Mouse (Mus musculus): ENCODE data around the gene Ccng1. TPM values are rescaled to one million over a fixed set of nuclear protein-coding genes. Genes with fewer than 3 reads are reported as not detected.

The Ccng1 gene
- polyA plus RNA-seq, 1 experiment from 2014 or later = 16.9 TPM

DNA sequence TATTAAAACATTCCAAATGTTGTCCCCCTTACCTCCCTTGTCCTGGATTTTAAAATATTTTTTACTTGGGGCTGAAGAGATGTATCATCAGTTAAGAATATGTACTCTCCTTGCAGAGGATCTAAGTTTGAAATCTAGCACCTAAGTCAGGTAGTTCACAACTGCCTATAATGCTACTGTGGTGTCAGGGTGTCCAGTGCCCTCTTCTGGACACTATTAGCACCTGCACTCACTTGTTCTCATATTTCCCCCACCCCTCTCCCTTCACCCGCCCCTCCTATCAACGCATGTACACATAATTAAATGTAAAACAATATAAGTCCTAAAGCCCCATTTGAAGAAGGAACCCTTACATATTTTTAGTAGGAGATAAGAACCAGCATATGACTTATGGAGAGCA lies 8.3 kb upstream of the Ccng1 start:
- Histone ChIP-seq H3K27ac (ENCODE audit: low read length) (no peak overlapping the region), H3K4me3 (ENCODE audit: low read depth, low read length) (no peak overlapping the region), H3K9ac (ENCODE audit: low read depth, low read length) (no peak overlapping the region), H3K4me2 (ENCODE audit: low read depth, low read length) (no peak overlapping the region), H3K27me3 (ENCODE audit: control insufficient read depth, insufficient read depth, low read depth, low read length) (no peaks in the 10 kb centered on the region), H3K4me1 (ENCODE audit: control insufficient read depth, low read depth, low read length) (no peaks in the 10 kb centered on the region), H3K9me3 (replicated peaks; ENCODE audit: control insufficient read depth, low read length) (no peaks in the 10 kb centered on the region), H3K36me3 (ENCODE audit: control insufficient read depth, insufficient read depth) (no peaks in the 10 kb centered on the region)
- no peak for ATAC-seq (ENCODE audit: low read depth)
- 20% methylated on average over 2 of the region's 2 CpGs for WGBS (ENCODE audit: insufficient replicate concordance)

DNA sequence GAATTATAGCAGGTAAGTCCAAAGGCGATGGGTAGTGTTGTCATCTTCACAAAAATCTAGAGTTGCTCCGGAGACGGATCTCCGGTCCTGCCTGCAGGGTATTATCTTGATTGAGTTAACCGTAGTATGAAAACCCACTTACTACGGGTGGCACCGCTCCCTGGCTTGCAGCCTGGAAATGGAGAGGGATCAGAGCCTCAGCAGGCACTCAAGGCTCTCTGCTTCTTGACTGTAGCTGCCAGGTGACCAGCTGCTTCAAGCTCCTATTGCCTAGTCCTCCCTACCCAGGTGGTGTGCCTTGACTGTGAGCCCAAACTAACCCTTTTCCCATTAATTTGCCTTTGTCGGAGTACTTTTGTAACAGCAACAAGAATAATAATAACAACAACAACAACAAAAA lies 4.8 kb upstream of the Ccng1 start:
- Histone ChIP-seq H3K27ac (ENCODE audit: low read length) (no peak overlapping the region), H3K36me3 (ENCODE audit: control insufficient read depth, insufficient read depth) (no peaks in the 10 kb centered on the region), H3K4me2 (ENCODE audit: low read depth, low read length) (no peak overlapping the region), H3K4me1 (ENCODE audit: control insufficient read depth, low read depth, low read length) (no peaks in the 10 kb centered on the region), H3K9me3 (replicated peaks; ENCODE audit: control insufficient read depth, low read length) (no peaks in the 10 kb centered on the region), H3K9ac (ENCODE audit: low read depth, low read length) (no peak overlapping the region), H3K27me3 (ENCODE audit: control insufficient read depth, insufficient read depth, low read depth, low read length) (no peaks in the 10 kb centered on the region), H3K4me3 (ENCODE audit: low read depth, low read length) (no peak overlapping the region)
- 73% methylated on average over 8 of the region's 8 CpGs for WGBS (ENCODE audit: insufficient replicate concordance)
- no peak for ATAC-seq (ENCODE audit: low read depth)

GRCm38 (mm10) chr11:40755968-40756367 lies 857 bp upstream of the Ccng1 start:
- Histone ChIP-seq H3K36me3 (ENCODE audit: control insufficient read depth, insufficient read depth) (0 out of 2 replicates have a peak, but pooled peaks cover 2% of the 10 kb centered on the region), H3K4me3 (ENCODE audit: low read depth, low read length) (no peak overlapping the region), H3K27me3 (ENCODE audit: control insufficient read depth, insufficient read depth, low read depth, low read length) (no peaks in the 10 kb centered on the region), H3K4me1 (ENCODE audit: control insufficient read depth, low read depth, low read length) (peaks cover 7% of the 10 kb centered on the region), H3K9ac (ENCODE audit: low read depth, low read length) (no peak overlapping the region), H3K9me3 (replicated peaks; ENCODE audit: control insufficient read depth, low read length) (no peaks in the 10 kb centered on the region), H3K27ac (ENCODE audit: low read length) (no peak overlapping the region), H3K4me2 (ENCODE audit: low read depth, low read length) (peak overlapping the region; percentile 94; the same call in 1 of the 2 replicates)
- 86% methylated on average over 8 of the region's 8 CpGs for WGBS (ENCODE audit: insufficient replicate concordance)
- ATAC-seq (ENCODE audit: low read depth) = no peak

GRCm38 (mm10) chr11:40754664-40755107 lies 425 bp downstream of the Ccng1 start:
- ATAC-seq (ENCODE audit: low read depth) = peak; percentile 58
- WGBS (ENCODE audit: insufficient replicate concordance) = 2% methylated on average over 19 of the region's 19 CpGs
- peak overlapping the region; percentile 93 for H3K4me3 ChIP-seq (ENCODE audit: low read depth, low read length)
- H3K4me2 ChIP-seq (ENCODE audit: low read depth, low read length) = peak overlapping the region; percentile 94
- peak overlapping the region; percentile 93 for H3K9ac ChIP-seq (ENCODE audit: low read depth, low read length)
- H3K9me3 ChIP-seq (replicated peaks; ENCODE audit: control insufficient read depth, low read length) = no peaks in the 10 kb centered on the region
- H3K27me3 ChIP-seq (ENCODE audit: control insufficient read depth, insufficient read depth, low read depth, low read length) = no peaks in the 10 kb centered on the region
- 0 out of 2 replicates have a peak, but pooled peaks cover 3% of the 10 kb centered on the region for H3K36me3 ChIP-seq (ENCODE audit: control insufficient read depth, insufficient read depth)
- H3K4me1 ChIP-seq (ENCODE audit: control insufficient read depth, low read depth, low read length) = peaks cover 7% of the 10 kb centered on the region
- H3K27ac ChIP-seq (ENCODE audit: low read length) = peak overlapping the region; percentile 75; the same call in 1 of the 2 replicates

GRCm38 (mm10) chr11:40753836-40754235 lies 1.3 kb downstream of the Ccng1 start:
- H3K27ac ChIP-seq (ENCODE audit: low read length) = no peak overlapping the region
- H3K4me1 ChIP-seq (ENCODE audit: control insufficient read depth, low read depth, low read length) = peaks cover 7% of the 10 kb centered on the region
- peak overlapping the region; percentile 8; the same call in 1 of the 2 replicates for H3K4me3 ChIP-seq (ENCODE audit: low read depth, low read length)
- peak overlapping the region; percentile 94; the same call in 1 of the 2 replicates for H3K4me2 ChIP-seq (ENCODE audit: low read depth, low read length)
- H3K9me3 ChIP-seq (replicated peaks; ENCODE audit: control insufficient read depth, low read length) = no peaks in the 10 kb centered on the region
- 72% methylated on average over 6 of the region's 6 CpGs for WGBS (ENCODE audit: insufficient replicate concordance)
- 0 out of 2 replicates have a peak, but pooled peaks cover 3% of the 10 kb centered on the region for H3K36me3 ChIP-seq (ENCODE audit: control insufficient read depth, insufficient read depth)
- H3K27me3 ChIP-seq (ENCODE audit: control insufficient read depth, insufficient read depth, low read depth, low read length) = no peaks in the 10 kb centered on the region
- no peak overlapping the region for H3K9ac ChIP-seq (ENCODE audit: low read depth, low read length)
- no peak for ATAC-seq (ENCODE audit: low read depth)

DNA sequence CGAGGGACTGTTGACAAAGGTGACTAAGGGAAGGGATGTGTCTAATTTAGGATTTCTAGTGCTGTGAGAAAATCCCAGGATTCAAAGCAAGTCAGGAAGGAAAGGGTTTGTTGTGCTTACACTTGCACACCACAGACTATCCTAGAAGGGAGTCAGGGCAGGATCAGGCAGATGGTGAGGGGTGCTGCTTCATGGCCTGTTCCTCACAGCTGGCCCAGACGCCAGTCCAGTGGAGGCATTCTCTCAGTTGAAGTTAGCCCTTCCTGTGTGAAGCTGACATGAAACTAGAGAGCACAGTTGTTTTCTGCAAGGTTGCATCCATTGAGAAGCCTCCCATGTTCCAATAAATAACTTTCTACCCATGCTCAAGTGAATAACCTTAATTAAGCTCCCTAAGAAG lies 7.4 kb downstream of the Ccng1 start:
- WGBS (ENCODE audit: insufficient replicate concordance) = 65% methylated on average over 2 of the region's 2 CpGs
- H3K4me1 ChIP-seq (ENCODE audit: control insufficient read depth, low read depth, low read length) = no peaks in the 10 kb centered on the region
- no peak overlapping the region for H3K27ac ChIP-seq (ENCODE audit: low read length)
- H3K9me3 ChIP-seq (replicated peaks; ENCODE audit: control insufficient read depth, low read length) = no peaks in the 10 kb centered on the region
- 0 out of 2 replicates have a peak, but pooled peaks cover 3% of the 10 kb centered on the region for H3K36me3 ChIP-seq (ENCODE audit: control insufficient read depth, insufficient read depth)
- H3K4me2 ChIP-seq (ENCODE audit: low read depth, low read length) = no peak overlapping the region
- H3K27me3 ChIP-seq (ENCODE audit: control insufficient read depth, insufficient read depth, low read depth, low read length) = no peaks in the 10 kb centered on the region
- no peak overlapping the region for H3K9ac ChIP-seq (ENCODE audit: low read depth, low read length)
- ATAC-seq (ENCODE audit: low read depth) = no peak
- H3K4me3 ChIP-seq (ENCODE audit: low read depth, low read length) = no peak overlapping the region

DNA sequence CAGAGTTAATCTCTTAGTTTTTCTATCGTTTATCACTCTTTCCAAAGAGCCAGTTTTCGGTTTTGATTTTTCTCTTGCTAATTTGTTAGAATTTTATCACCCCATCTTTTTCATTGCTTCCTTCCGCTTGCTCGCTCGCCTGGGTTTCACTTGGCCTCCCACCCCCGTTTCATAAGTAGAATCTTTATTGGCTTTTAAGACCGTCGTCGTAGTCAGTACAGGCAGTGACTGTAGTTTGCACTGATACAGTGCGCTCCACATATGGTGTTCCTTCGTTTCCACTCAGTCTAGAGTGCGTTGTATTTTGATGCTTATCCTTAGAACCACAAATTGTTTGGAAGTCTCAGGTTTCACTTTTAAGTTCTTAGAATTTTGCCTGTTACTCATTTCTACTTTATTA lies 8.8 kb downstream of the Ccng1 start:
- H3K36me3 ChIP-seq (ENCODE audit: control insufficient read depth, insufficient read depth) = 0 out of 2 replicates have a peak, but pooled peaks cover 3% of the 10 kb centered on the region
- 83% methylated on average over 12 of the region's 12 CpGs for WGBS (ENCODE audit: insufficient replicate concordance)

DNA sequence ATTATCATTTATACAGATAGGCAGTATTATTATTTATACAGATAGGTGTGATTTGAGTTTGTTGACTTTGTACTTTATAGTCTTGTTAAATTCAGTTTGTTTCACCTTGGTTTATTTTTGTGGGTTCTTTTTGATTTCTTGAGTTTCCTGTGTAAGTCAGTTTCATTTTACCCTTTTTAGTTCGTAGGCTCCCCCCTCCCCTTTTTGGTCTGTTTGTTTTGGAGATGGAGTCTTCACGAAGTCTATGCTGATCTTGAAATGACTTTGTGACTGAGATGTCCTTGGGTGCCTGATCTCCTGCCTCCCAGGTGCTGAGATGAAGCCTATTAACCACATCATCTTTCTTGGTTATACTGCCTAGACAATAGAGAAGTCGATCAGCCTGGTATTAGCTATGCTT lies 10.8 kb downstream of the Ccng1 start:
- no peak overlapping the region for H3K4me2 ChIP-seq (ENCODE audit: low read depth, low read length)
- peaks cover 10% of the 10 kb centered on the region for H3K36me3 ChIP-seq (ENCODE audit: control insufficient read depth, insufficient read depth)
- H3K27ac ChIP-seq (ENCODE audit: low read length) = no peak overlapping the region
- no peak for ATAC-seq (ENCODE audit: low read depth)
- no peak overlapping the region for H3K9ac ChIP-seq (ENCODE audit: low read depth, low read length)
- no peaks in the 10 kb centered on the region for H3K27me3 ChIP-seq (ENCODE audit: control insufficient read depth, insufficient read depth, low read depth, low read length)
- H3K9me3 ChIP-seq (replicated peaks; ENCODE audit: control insufficient read depth, low read length) = no peaks in the 10 kb centered on the region
- 60% methylated on average over 3 of the region's 3 CpGs for WGBS (ENCODE audit: insufficient replicate concordance)
- H3K4me1 ChIP-seq (ENCODE audit: control insufficient read depth, low read depth, low read length) = no peaks in the 10 kb centered on the region
- no peak overlapping the region for H3K4me3 ChIP-seq (ENCODE audit: low read depth, low read length)

More for the DNA sequence above, 8.8 kb downstream of the Ccng1 start:
- no peak overlapping the region for H3K4me2 ChIP-seq (ENCODE audit: low read depth, low read length)
- no peak overlapping the region for H3K4me3 ChIP-seq (ENCODE audit: low read depth, low read length)
- H3K9ac ChIP-seq (ENCODE audit: low read depth, low read length) = no peak overlapping the region
- no peaks in the 10 kb centered on the region for H3K27me3 ChIP-seq (ENCODE audit: control insufficient read depth, insufficient read depth, low read depth, low read length)
- H3K4me1 ChIP-seq (ENCODE audit: control insufficient read depth, low read depth, low read length) = no peaks in the 10 kb centered on the region
- no peak for ATAC-seq (ENCODE audit: low read depth)
- no peaks in the 10 kb centered on the region for H3K9me3 ChIP-seq (replicated peaks; ENCODE audit: control insufficient read depth, low read length)
- no peak overlapping the region for H3K27ac ChIP-seq (ENCODE audit: low read length)

- Histone ChIP-seq H3K36me3 (ENCODE audit: control insufficient read depth, insufficient read depth) (peaks cover 22% of the 10 kb centered on the region), H3K9ac (ENCODE audit: low read depth, low read length) (no peak overlapping the region), H3K9me3 (replicated peaks; ENCODE audit: control insufficient read depth, low read length) (no peaks in the 10 kb centered on the region), H3K4me1 (ENCODE audit: control insufficient read depth, low read depth, low read length) (no peaks in the 10 kb centered on the region), H3K4me3 (ENCODE audit: low read depth, low read length) (no peak overlapping the region), H3K27me3 (ENCODE audit: control insufficient read depth, insufficient read depth, low read depth, low read length) (no peaks in the 10 kb centered on the region), H3K27ac (ENCODE audit: low read length) (no peak overlapping the region), H3K4me2 (ENCODE audit: low read depth, low read length) (no peak overlapping the region)
- ATAC-seq (ENCODE audit: low read depth) = no peak
- WGBS (ENCODE audit: insufficient replicate concordance) = 75% methylated on average over 12 of the region's 12 CpGs
Observed at GRCm38 (mm10) chr11:40741605-40742262, 13.4 kb downstream of the Ccng1 start.
